Mouse (Mus musculus): ENCODE results near the gene Hivep2. TPM values are rescaled to one million over a fixed set of nuclear protein-coding genes. Genes with fewer than 3 reads are reported as not detected.

Hivep2 gene
- polyA plus RNA-seq, 1 experiment: 6.3 TPM

- Histone ChIP-seq H3K27ac (ENCODE audit: control insufficient read depth, insufficient read depth, low read depth, low read length, poor library complexity) (no peak overlapping the region), H3K4me3 (replicated peaks; ENCODE audit: control insufficient read depth, low read depth, low read length) (no peak overlapping the region), H3K4me1 (ENCODE audit: control insufficient read depth, insufficient read depth, low read length) (peaks cover 1% of the 10 kb centered on the region)
- no peak for TF ChIP-seq CTCF (IDR thresholded peaks at IDR 0.05; ENCODE audit: control insufficient read depth, insufficient read depth, low read length)
- no peak for TF ChIP-seq POLR2A (IDR thresholded peaks at IDR 0.05; ENCODE audit: borderline replicate concordance, control insufficient read depth, low read depth, low read length)
- WGBS: 88% methylated on average over 2 of the region's 2 CpGs
These were observed 66.7 kb downstream of the Hivep2 start for GRCm38 (mm10) chr10:14032532-14032931.

DNA sequence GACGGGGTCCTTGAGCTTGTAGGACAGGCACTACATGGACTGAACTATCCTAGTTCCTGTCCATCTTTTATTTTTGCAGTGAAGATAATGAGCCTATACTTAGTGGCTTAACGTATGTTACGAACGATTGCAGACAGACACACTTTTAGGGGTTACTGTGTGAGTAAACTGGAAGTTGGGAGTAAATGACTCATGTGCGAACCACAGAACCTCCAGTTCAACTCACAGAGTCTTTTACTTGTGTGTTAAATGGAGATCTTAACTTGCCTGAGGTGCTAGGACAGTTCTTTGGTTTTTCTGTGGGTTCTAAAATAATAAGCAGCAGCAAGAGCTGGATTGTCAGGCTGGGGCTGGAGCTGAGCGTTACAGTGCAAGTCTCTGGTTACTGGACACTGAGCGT is 68.2 kb downstream of the Hivep2 start:
- WGBS: 84% methylated on average over 7 of the region's 7 CpGs
- Histone ChIP-seq H3K4me1 (ENCODE audit: control insufficient read depth, insufficient read depth, low read length) (peaks cover 1% of the 10 kb centered on the region), H3K27ac (ENCODE audit: control insufficient read depth, insufficient read depth, low read depth, low read length, poor library complexity) (no peak overlapping the region), H3K4me3 (replicated peaks; ENCODE audit: control insufficient read depth, low read depth, low read length) (no peak overlapping the region)
- TF ChIP-seq CTCF (IDR thresholded peaks at IDR 0.05; ENCODE audit: control insufficient read depth, insufficient read depth, low read length) (no peak), POLR2A (IDR thresholded peaks at IDR 0.05; ENCODE audit: borderline replicate concordance, control insufficient read depth, low read depth, low read length) (no peak)

GRCm38 (mm10) chr10:14034790-14035189 is 68.9 kb downstream of the Hivep2 start:
- Histone ChIP-seq H3K4me1 (ENCODE audit: control insufficient read depth, insufficient read depth, low read length) (peaks cover 1% of the 10 kb centered on the region), H3K27ac (ENCODE audit: control insufficient read depth, insufficient read depth, low read depth, low read length, poor library complexity) (no peak overlapping the region), H3K4me3 (replicated peaks; ENCODE audit: control insufficient read depth, low read depth, low read length) (no peak overlapping the region)
- WGBS: 73% methylated on average over 7 of the region's 7 CpGs
- TF ChIP-seq POLR2A (IDR thresholded peaks at IDR 0.05; ENCODE audit: borderline replicate concordance, control insufficient read depth, low read depth, low read length) (no peak), CTCF (IDR thresholded peaks at IDR 0.05; ENCODE audit: control insufficient read depth, insufficient read depth, low read length) (no peak)

- peaks cover 1% of the 10 kb centered on the region for H3K4me1 ChIP-seq (ENCODE audit: control insufficient read depth, insufficient read depth, low read length)
- no peak for TF ChIP-seq CTCF (IDR thresholded peaks at IDR 0.05; ENCODE audit: control insufficient read depth, insufficient read depth, low read length)
- TF ChIP-seq POLR2A (IDR thresholded peaks at IDR 0.05; ENCODE audit: borderline replicate concordance, control insufficient read depth, low read depth, low read length): no peak
- 69% methylated on average over 5 of the region's 5 CpGs for WGBS
- H3K27ac ChIP-seq (ENCODE audit: control insufficient read depth, insufficient read depth, low read depth, low read length, poor library complexity): no peak overlapping the region
- H3K4me3 ChIP-seq (replicated peaks; ENCODE audit: control insufficient read depth, low read depth, low read length): no peak overlapping the region
These were observed 69.7 kb downstream of the Hivep2 start for GRCm38 (mm10) chr10:14035607-14036006.

DNA sequence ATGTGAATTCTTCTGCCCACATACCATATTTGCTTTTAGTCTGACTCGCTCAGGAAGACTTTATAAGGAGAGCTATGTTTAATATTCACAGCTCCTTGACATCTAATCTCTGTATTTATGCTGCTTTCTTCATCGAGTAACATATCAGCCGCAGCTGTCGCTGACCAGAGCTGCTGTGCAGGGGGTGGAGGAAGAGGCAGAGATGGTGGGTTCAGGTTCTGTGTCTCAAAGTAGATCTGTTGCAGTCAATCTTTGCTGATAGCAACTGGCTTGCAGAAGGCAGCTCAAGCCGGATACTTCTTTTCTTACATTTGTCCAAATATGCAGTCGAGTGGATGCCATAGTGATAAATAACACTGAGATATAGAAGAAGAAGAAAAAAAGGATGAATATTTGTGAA is 70.6 kb downstream of the Hivep2 start:
- H3K4me1 ChIP-seq (ENCODE audit: control insufficient read depth, insufficient read depth, low read length): peaks cover 1% of the 10 kb centered on the region
- no peak overlapping the region for H3K4me3 ChIP-seq (replicated peaks; ENCODE audit: control insufficient read depth, low read depth, low read length)
- TF ChIP-seq CTCF (IDR thresholded peaks at IDR 0.05; ENCODE audit: control insufficient read depth, insufficient read depth, low read length) (no peak), POLR2A (IDR thresholded peaks at IDR 0.05; ENCODE audit: borderline replicate concordance, control insufficient read depth, low read depth, low read length) (no peak)
- WGBS: 85% methylated on average over 6 of the region's 6 CpGs
- H3K27ac ChIP-seq (ENCODE audit: control insufficient read depth, insufficient read depth, low read depth, low read length, poor library complexity): no peak overlapping the region

- H3K4me1 ChIP-seq (ENCODE audit: control insufficient read depth, insufficient read depth, low read length): peaks cover 1% of the 10 kb centered on the region
- no peak overlapping the region for H3K4me3 ChIP-seq (replicated peaks; ENCODE audit: control insufficient read depth, low read depth, low read length)
- 83% methylated on average over 7 of the region's 7 CpGs for WGBS
- no peak for TF ChIP-seq POLR2A (IDR thresholded peaks at IDR 0.05; ENCODE audit: borderline replicate concordance, control insufficient read depth, low read depth, low read length)
- TF ChIP-seq CTCF (IDR thresholded peaks at IDR 0.05; ENCODE audit: control insufficient read depth, insufficient read depth, low read length): no peak
- H3K27ac ChIP-seq (ENCODE audit: control insufficient read depth, insufficient read depth, low read depth, low read length, poor library complexity): no peak overlapping the region
These were observed 72.2 kb downstream of the Hivep2 start for GRCm38 (mm10) chr10:14037977-14038489.

- TF ChIP-seq POLR2A (IDR thresholded peaks at IDR 0.05; ENCODE audit: borderline replicate concordance, control insufficient read depth, low read depth, low read length) (no peak), CTCF (IDR thresholded peaks at IDR 0.05; ENCODE audit: control insufficient read depth, insufficient read depth, low read length) (no peak)
- Histone ChIP-seq H3K4me3 (replicated peaks; ENCODE audit: control insufficient read depth, low read depth, low read length) (no peak overlapping the region), H3K4me1 (ENCODE audit: control insufficient read depth, insufficient read depth, low read length) (peaks cover 5% of the 10 kb centered on the region), H3K27ac (ENCODE audit: control insufficient read depth, insufficient read depth, low read depth, low read length, poor library complexity) (no peak overlapping the region)
- 61% methylated on average over 9 of the region's 9 CpGs for WGBS
These were observed 75.0 kb downstream of the Hivep2 start for GRCm38 (mm10) chr10:14040716-14041470.

DNA sequence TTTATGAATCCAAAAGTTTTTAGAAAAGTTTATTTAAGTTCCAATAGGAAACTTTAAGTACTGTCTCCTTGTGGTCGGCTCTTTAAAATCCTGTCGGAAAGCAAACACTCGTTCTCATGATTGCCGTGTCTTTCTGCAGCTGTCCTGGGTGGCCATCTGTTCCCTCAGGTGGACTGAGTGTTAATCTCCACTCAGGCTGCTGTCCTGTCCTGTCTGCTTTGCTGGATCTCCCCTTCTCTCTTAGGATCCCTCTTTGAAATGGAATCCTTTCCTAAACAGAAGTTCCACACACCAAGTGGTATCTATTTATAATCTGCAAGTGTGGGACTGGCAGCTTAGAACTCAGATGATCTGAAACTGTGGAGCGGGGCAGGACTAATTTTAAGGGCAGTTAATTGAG is 75.7 kb downstream of the Hivep2 start:
- Histone ChIP-seq H3K4me3 (replicated peaks; ENCODE audit: control insufficient read depth, low read depth, low read length) (no peak overlapping the region), H3K27ac (ENCODE audit: control insufficient read depth, insufficient read depth, low read depth, low read length, poor library complexity) (no peak overlapping the region), H3K4me1 (ENCODE audit: control insufficient read depth, insufficient read depth, low read length) (peaks cover 7% of the 10 kb centered on the region)
- WGBS: 83% methylated on average over 5 of the region's 5 CpGs
- TF ChIP-seq CTCF (IDR thresholded peaks at IDR 0.05; ENCODE audit: control insufficient read depth, insufficient read depth, low read length): no peak
- no peak for TF ChIP-seq POLR2A (IDR thresholded peaks at IDR 0.05; ENCODE audit: borderline replicate concordance, control insufficient read depth, low read depth, low read length)
